Mouse (Mus musculus) ES-E14 (cell line): ENCODE data around the gene Ropn1l.
A peak's percentile ranks its signal among the peaks of the same experiment; 100 is the strongest.

ENCODE experiments used
- CHD2 ChIP-seq: IDR thresholded peaks from 2 replicates; pipeline ENCODE4 v1.6.1; 2014; ENCODE audit warnings: mild to moderate bottlenecking, low read depth, low read length, inconsistent platforms
- HCFC1 ChIP-seq: IDR thresholded peaks from 2 replicates; pipeline ENCODE4 v1.6.1; 2012; ENCODE audit warnings: low read length, inconsistent platforms, borderline replicate concordance; ENCODE audit not compliant: insufficient read depth
- MAFK ChIP-seq: IDR thresholded peaks from 2 replicates; pipeline ENCODE4 v1.6.1; 2014; ENCODE audit warnings: mild to moderate bottlenecking, low read depth, low read length, inconsistent platforms; ENCODE audit not compliant: insufficient read depth
- ZC3H11A ChIP-seq: IDR thresholded peaks from 2 replicates; pipeline ENCODE4 v1.6.1; 2012; ENCODE audit warnings: low read depth, mild to moderate bottlenecking, inconsistent platforms, low read length, borderline replicate concordance

DNA sequence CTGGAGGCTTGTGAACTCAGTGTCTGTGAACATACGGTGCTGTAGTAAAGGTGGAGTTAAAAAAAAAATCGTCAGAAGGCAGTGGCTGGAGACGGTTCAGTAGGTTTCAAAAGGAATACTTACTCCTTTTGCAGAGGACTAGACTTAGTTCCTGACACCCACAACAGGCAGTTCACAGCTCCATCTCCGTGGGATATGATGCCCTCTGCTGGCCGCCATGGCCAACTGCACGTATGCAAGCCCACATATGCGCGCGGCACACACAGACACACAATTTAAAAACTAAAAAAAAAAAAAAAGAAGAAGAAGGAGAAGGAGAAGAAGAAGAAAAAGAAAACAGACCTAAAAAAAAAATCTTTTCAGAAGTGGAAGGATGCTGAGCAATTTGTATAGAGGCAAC, 34.5 kb downstream of the Ropn1l start:
- peak; percentile 77; the same call in 1 of the 2 replicates for TF ChIP-seq ZC3H11A
- no peak for TF ChIP-seq CHD2
- TF ChIP-seq HCFC1: no peak
- TF ChIP-seq MAFK: no peak
